Mouse (Mus musculus) 416B (cell line): ENCODE data around the gene Spdye4c.

Experiments
- DNase-seq: peaks from one replicate; pipeline ENCODE4 v3.0.0; 2011; ENCODE audit warnings: low read depth

Spdye4c gene

DNA sequence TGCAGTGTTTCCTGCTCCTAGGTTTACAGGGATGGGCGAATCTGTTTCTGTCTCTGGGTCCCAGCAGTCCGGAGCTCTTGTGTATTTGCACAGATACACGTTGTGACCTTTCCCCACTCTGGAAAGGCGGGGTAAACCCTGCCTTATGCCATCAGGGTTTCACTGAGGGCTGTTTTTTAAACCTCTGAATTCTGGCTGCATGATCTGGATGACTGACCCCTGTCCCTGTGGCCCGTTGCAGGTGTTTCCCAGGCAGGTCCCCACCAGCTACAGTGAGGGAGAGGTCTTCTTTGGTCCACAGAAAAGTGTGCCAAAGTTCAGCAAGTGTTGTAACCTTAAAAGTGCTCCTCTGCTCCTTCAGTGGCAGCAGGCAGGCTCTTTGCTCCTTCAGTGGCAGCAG is 18.3 kb downstream of the Spdye4c start:
- no peak for DNase-seq

DNA sequence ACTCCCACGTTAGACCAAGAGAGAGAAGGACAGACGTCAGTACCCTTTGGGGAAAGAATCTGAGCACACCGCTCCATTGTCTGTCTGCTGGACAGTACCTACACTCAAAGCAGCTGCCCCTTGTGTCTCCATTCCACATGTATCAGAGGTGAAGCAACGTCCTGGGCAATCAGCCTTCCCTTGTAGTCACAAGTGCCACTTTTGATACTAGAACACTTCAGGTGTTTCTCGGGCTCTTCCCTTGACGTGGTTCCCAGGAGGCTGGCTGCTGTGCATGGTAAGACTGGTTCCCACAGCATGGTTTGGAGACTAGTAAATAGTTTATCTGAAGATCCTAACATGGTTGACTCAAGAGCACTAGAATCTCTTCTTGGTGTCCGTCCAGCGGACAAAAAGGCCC is 20.2 kb downstream of the Spdye4c start:
- no peak for DNase-seq

DNA sequence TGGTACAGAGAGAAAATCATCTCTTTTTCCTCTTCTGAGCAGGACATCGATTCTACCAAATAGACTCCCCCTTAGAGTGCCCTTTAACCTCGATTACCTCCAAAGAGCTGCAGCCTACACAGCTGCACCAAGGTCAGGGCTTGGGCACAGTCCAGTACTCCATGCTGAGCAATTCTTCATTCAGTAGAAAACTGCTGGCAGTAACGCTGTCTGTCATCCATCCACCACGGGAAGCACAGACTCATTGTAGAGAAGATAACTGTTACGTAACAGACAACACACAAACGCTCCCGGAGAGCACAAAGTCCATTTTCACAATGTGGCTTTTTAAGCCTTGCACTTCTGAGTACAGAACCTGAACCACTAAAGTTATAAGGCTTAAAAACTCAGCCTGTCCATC is 21.3 kb downstream of the Spdye4c start:
- DNase-seq, result peak; percentile 37

- DNase-seq, result no peak
Measured at GRCm38 (mm10) chr2:128613365-128613764, 22.4 kb downstream of the Spdye4c start.

GRCm38 (mm10) chr2:128615366-128615765 is 24.4 kb downstream of the Spdye4c start:
- DNase-seq, result no peak

- DNase-seq, result no peak
Measured at GRCm38 (mm10) chr2:128620578-128620977, 29.6 kb downstream of the Spdye4c start.
